Mouse (Mus musculus): ENCODE data around the gene Dok3.
A peak's percentile ranks its signal among the peaks of the same experiment; 100 is the strongest.

The Dok3 gene

DNA sequence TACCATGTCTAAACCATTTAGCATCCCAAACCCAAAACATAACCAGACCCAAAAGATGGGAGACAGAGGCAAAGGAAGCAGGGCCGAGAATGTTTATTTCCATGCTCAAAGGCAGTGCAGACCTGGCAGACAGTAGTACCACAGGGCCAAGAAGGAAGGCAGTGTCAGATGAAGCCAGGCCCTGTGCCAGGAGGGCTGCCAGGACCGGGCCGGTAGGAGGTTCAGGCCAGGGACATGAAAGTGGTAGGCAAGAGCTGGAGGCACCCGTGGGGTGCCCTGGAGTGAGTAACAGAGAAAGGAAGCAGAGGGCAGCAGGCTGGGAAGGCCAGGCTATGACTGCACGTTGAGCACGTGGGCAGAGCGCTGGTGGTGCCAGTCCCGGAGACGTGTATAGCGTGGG lies 22.4 kb downstream of the Dok3 start:
- no peak for DNase-seq (ENCODE audit: low spot score)

GRCm38 (mm10) chr13:55505810-55506209 lies 23.3 kb downstream of the Dok3 start:
- no peak for DNase-seq (ENCODE audit: low spot score)

DNA sequence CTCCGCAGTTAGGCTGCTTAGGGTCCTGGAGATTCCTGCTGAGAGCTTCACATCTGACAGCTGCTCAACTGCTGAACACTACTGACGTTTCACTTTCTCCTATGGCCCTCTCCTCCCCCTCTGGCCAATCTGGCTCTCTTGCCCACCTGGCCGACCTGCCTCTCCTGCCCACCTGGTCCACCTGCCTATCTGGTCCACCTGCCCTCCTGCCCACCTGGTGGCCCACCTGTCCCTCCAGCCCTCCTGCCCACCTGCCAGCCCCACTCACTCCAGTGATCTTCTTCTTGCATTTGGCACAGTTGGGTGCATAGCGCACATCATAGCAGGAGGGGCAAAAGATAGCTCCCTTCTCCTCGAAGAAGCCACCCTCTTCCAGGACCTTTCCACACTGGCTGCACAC lies 24.7 kb downstream of the Dok3 start:
- no peak for DNase-seq (ENCODE audit: low spot score)

DNA sequence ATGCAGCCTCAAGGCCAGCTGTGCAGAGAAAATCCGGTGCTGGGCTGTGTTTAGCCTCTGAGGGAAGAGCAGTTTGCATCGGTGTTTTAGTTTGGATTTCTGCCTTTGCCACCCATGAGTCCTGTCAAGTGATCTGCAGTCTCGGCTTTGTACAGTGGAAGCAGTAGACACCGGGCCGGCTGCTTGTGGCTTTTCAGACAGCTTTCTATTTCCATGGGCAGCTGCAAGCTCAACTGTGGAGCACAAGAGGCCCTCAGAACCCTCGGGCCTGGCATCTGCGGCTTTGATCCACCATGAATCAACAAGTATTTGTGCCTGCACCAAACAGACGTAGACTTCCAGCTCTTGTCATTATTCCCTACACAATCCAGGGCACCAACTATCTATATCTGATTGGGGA lies 26.7 kb downstream of the Dok3 start:
- DNase-seq (ENCODE audit: low spot score), result no peak

DNA sequence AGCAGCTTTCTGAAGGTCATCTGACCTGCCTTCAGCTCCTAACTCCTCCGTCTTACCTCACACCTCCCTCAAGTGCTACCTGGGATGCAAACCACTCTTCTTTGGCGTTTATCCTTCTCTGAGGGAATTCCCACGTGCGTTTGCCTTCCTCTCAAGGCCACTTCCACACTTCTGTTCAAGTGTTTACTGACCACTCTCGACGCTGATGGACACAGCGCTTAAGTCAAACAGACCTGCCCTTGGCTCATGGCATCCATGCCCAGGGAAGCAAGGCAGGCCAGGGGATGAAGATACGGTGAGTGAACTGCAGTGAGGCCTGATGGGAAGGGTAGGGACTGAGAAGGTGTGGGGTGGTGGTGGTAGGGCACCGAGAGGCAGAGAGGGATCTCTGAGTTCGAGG lies 28.5 kb downstream of the Dok3 start:
- DNase-seq (ENCODE audit: low spot score), result no peak

GRCm38 (mm10) chr13:55498906-55499305 lies 30.2 kb downstream of the Dok3 start:
- no peak for DNase-seq (ENCODE audit: low spot score)

DNA sequence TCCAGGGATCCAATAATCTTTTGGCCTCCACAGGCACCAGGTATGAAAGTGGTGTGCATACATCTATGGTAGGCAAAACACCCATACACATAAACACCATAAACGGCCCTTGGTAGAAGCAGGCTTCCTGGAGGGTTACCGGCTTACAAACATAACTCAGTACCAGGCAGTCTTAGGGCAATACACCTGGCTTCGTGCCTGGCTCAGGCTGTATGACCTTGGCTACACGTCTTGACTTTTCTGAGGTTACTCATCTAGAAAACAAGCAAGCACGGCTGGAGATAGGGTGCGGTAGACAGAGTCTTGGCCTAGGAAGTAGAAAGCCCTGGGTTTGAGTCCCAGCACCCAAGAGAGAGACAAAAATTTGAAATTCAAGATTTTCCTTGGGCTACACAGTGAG lies 32.4 kb downstream of the Dok3 start:
- DNase-seq (ENCODE audit: low spot score), result no peak

DNA sequence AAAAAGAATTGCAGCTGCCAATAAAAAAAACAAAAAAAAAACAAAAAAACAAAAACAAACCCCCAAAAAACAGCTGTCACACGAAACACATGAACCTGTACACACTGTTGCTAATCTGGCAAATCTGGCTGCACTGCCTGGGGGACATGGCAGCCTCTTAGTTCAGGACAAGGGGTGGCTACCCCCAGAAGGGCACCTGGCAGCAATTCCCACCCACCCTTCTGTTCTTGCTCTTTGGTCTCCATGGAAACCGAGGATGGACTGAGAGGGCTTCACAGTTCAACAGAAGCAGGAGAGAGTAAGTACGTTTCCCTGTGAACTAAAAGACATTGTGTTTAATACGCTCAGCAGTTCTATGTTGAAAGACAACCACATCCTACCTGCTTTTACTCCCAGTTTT lies 33.4 kb downstream of the Dok3 start:
- no peak for DNase-seq (ENCODE audit: low spot score)

DNA sequence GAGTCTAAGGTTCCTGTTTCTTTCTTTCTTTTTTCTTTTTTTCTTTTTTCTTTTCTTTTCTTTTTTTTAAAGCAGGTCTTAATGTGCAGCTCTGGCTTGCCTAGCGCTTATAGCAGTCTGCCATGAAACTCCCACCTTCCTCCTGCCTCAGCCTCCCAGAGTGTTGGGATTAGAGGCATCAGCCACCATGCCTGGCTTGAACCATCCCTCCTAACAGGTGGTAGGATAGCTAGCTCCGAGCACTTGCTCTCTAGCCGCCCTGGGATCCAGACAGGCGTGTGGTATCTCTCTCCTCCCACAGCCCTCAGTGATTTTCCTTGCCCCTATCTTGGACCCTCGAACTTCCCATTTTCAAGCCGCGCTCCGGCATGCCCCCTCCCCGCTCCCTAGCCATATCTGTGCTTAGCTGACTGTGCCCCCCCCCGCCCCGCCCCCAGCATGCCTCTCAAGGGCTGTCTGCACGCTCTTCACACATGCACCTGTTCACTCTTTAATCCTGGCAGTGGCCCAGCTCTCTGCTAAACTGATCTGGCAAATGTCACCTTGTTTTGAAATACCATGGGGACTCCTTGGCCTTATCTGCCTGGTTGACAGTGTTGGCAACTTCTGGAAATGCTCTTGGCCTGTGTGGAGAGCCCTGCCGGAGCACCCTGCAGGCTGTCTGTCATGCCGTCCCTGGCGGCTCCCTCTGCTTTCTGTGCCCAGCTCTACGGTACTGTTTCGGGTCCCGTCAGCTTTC lies 34.0 kb downstream of the Dok3 start:
- DNase-seq (ENCODE audit: low spot score), result no peak

- DNase-seq (ENCODE audit: low spot score), result no peak
Measured at GRCm38 (mm10) chr13:55494257-55494656, 34.8 kb downstream of the Dok3 start.

DNA sequence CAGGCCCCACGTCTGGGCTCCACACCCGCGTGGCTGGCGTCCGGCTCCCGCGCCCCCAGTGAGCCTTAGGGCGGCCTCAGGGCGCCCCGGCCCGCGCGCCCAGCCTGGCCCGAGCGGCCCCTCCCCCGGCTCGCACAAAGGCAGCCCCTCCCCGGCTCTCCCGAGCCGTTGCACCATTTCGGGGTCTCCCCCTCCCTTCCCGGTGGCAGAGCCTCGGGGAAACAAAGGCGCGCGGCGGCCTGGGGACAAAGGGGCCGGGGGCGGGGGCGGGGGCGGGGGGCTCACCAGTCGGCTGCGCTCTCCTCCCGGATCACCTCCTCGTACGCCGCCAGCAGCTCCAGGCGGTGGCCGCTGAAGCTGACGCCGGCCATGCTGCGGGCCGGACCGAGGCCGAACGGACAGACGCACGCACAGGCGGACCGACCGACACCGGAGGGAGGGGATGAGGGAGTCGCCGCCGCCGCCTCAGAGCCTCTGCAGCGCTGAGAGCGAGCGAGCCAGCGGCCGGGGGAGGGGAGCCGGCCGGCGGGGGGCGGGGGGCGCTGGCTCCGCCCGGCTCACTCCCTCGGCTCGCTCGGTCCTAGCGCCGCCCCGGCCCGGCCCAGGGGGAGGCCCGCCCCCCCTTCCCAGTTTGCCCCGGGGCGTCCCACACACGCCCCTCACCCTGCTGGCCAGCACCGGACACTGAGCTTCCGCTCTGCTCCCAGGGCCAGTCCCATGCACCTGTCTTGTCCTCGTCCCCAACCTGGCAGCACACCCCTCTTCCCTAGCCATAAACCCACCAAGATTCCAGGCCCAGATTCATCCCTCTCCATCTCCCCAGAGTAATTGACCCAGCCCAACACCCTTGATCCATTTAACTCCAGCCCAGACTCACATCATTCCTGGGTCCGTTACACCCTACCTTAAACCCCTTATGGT lies 41.3 kb downstream of the Dok3 start, which contains the start of gene Dbn1:
Gene Dbn1, minus strand, starts transcription at position 534 of the 921 bp plus-strand sequence.
- peak; percentile 80 for DNase-seq (ENCODE audit: low spot score)

GRCm38 (mm10) chr13:55486916-55487577 lies 42.0 kb downstream of the Dok3 start:
- peak; percentile 66 for DNase-seq (ENCODE audit: low spot score)

DNA sequence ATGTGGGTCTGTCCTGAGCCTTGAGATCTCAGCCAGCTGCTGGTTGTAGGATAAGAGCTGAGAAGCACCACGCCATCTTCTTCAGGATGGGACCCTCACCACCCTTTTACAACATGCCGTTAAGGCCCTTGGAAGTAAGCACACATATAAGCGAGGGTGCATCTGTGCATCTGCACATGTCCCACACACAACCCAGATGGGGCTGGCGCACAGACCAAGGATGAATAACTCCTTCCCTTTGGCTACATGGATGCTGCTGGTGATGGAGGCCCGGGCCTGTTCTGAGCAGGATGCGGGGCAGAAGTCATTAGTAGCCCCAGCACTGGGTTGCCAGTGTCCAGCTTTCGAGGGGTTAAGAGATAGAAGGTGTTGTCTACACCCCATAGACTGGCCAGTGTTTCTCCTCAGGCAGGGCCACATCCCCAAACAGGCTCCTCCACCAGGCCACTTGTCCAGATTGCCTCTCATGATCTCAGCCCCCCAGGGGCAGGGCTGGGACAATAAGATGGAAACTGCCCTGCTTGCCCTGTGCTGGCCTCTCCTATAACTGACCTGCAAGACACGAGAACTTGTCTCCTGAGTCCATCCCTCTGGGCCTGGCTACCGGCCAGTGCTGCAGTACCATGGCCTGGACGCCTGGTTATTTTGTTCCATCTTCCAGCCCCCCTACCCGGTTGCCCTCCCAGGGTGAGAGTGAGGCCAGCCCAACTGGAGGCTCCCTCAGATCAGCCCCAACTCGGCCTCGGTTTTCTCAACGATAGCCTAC lies 42.9 kb downstream of the Dok3 start:
- DNase-seq (ENCODE audit: low spot score), result peak; percentile 43

- no peak for DNase-seq (ENCODE audit: low spot score)
Measured at GRCm38 (mm10) chr13:55484520-55485088, 44.5 kb downstream of the Dok3 start.

DNA sequence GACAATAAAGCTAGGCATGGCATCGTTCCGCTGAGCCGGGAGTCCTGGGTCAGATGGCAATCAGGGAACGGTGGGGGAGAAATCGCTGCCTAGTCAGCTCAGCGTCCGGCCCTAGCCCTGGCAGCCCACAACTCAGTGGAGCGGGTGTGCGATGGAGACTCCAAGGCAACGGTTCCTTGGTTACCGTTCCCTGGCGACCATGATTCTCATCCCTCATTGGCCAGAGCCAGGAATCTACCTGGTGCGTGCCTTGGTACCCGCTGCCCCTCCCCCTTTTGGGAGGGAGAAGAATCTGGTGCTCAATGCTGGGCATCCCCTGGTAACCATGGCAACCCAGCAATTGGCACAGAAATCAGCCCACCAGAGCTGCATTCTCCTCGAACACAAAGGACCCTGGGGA lies 45.5 kb downstream of the Dok3 start:
- DNase-seq (ENCODE audit: low spot score), result peak; percentile 73

DNA sequence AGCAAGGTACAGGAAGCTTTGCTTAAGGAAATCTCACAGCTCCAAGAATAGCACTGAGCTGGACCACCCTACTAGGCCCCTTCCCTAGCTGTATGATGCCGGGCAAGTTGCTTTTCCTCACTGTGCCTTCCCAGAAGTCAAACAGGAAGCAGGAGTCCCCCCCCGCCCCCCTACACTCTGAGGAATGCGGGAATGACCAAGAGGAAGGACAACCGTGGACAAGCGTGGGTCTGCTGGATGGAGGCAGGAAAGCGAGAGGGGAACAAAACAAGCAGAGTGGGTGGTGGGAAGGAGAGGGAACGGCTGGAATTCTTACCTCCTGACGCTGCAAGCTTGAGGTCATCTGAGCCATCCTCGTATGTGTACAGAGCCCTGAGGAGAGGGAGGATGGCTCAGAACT lies 46.0 kb downstream of the Dok3 start:
- DNase-seq (ENCODE audit: low spot score), result no peak

- DNase-seq (ENCODE audit: low spot score), result no peak
Measured at GRCm38 (mm10) chr13:55482542-55482941, 46.6 kb downstream of the Dok3 start.

GRCm38 (mm10) chr13:55479929-55480328 lies 49.2 kb downstream of the Dok3 start:
- no peak for DNase-seq (ENCODE audit: low spot score)

DNA sequence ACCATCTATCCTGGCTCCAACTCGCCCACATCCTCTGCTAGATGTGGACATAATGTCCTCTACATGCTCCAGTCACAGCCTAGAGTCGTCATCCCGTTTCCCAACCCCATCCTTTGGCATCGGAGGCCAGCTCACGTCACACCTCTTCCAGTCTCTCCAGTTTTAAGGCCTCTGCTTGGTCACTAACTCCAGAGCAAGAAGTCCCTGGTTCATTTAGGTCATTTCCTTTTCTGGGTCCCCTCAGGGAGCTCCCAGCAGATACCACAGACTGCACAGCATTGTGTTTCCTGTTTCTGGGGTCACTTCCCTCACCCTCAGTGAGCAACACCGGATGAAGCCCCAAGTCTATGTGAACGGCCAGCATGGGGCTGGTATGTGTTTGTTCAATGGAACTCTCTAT lies 50.1 kb downstream of the Dok3 start:
- DNase-seq (ENCODE audit: low spot score), result no peak

GRCm38 (mm10) chr13:55478036-55478435 lies 51.1 kb downstream of the Dok3 start:
- DNase-seq (ENCODE audit: low spot score), result peak; percentile 66

DNA sequence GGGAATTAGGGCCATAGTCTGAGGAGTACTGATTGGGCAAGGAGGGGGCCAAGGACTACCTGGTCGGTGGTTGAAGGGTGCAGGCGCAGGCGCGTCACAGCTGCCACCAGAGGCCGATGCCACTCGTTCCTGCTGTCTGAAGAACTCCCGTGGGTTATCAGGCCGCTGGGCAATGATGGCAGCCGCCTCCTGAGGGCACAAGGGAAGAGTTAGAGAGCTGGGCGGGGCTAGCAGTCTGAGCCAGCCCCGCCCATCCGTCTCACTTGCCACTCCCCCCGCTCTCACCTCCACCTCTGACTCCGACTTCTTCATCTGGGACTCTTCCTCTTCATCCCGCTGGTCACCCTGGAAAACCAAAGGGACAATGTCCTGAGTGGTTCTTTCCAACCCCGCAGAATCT lies 51.6 kb downstream of the Dok3 start:
- no peak for DNase-seq (ENCODE audit: low spot score)

DNA sequence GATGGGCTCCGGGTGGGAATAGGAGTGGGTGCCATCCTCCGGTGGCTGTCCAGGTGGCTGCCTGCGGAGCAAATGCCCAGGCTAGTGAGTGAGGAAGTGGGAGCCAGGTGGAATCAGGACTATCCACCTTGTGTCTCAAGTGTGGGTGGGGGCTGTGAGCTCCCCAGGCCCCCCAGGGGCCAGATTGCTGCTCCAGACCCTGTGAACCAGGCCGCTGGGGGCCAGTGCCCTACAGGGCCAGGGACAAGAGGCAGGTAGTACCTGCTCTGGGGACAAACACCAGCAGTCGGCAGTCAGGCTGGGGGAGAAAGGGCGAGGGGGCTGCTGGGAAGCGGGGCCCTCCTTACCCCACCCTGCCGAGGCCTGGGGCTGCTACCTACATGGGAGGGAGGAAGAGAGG lies 52.8 kb downstream of the Dok3 start:
- DNase-seq (ENCODE audit: low spot score), result no peak
